Mouse (Mus musculus) c-Kit-positive CD71-positive TER-119-positive erythroid progenitor cells, embryonic 14.5 days (primary cell): ENCODE results near the gene Tmem129.
A peak's percentile ranks its signal among the peaks of the same experiment; 100 is the strongest.

Source experiments
- DNase-seq: peaks from one replicate; pipeline ENCODE4 v3.0.0-alpha.2; 2013; ENCODE audit warnings: low spot score

Gene Tmem129

DNA sequence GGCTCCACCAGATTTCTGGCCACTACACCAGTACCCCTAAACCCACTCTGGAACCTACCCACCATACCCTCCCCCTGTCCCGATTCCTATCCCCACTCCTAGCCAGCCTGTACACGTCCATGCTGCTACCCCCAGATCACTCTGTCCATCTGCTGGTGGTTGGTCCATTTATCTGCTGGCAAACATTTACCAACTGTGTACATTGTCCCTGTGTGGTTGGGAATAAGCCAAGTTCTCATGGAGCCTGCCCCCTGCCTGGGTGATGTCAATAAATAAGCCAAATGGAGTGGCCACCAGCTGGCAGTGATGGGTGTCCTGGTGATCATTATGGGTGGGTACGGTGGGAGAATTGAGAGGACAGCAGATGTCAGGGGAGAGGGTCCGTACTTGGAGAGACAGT lies 28.9 kb upstream of the Tmem129 start:
- DNase-seq: no peak

GRCm38 (mm10) chr5:33684932-33685331 lies 26.7 kb upstream of the Tmem129 start:
- no peak for DNase-seq

DNA sequence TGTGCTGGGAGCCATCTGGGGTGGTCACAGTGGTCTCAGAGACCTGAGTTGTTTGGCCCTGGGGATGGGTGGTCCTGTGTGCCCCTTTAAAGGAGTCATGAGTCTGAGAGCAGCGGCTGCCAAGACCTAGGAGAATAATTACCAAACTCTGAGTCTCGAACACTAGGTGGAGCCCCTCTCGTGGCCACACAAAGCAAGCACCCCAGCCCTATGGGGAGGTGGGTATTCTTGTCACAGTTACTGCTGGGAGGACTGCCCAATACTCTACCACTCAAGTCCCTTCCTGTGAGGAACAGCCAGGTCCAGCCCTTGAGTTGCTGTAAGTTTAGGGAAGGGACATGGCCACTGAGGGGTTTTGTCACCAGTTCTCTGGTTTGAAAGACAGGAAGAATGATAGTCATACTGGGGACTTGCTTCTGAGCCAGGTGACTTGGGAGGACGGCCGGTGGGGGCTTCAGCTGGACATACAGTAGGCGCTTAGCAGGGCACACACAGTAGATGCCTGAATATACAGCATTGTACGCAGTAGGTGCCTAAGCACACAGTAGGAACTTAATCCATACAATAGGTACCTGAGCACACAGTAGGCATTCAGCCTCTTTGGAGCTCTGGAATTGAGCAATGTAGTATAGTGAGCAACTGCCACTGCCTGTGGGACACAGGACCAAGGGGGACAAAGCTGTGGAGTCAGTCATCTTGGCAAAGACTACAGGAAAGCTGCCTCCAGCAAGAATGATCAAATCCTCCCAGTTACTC lies 25.9 kb upstream of the Tmem129 start:
- no peak for DNase-seq

- DNase-seq: no peak
Observed at GRCm38 (mm10) chr5:33682963-33683362, 24.7 kb upstream of the Tmem129 start.

GRCm38 (mm10) chr5:33681611-33682388 lies 23.6 kb upstream of the Tmem129 start:
- peak; percentile 26 for DNase-seq

GRCm38 (mm10) chr5:33681044-33681443 lies 22.8 kb upstream of the Tmem129 start:
- DNase-seq: no peak

- no peak for DNase-seq
Observed at GRCm38 (mm10) chr5:33678244-33678643, 20.0 kb upstream of the Tmem129 start.

GRCm38 (mm10) chr5:33675964-33676363 lies 17.7 kb upstream of the Tmem129 start:
- DNase-seq: peak; percentile 31

DNA sequence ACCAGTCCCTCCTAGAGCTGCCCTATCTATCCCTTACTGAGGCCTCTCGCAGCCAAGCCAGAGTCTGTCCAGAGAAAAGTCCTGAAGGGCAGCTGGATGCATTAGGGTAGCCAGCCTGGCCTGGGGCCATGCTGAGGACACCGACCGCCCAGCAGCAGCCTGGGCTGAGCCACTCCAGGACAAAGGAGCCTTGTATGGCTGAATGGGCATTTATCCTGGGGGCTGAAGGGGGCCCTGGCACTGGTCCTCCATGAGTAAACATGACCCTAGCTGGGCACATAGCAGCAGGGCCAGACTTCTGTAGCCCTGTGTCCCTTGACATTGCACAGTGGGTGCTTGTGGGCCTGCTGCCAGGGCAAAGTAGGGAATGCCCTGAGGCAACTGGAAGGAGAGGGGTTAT lies 16.2 kb upstream of the Tmem129 start:
- no peak for DNase-seq

- no peak for DNase-seq
Observed at GRCm38 (mm10) chr5:33671659-33672058, 13.4 kb upstream of the Tmem129 start.

GRCm38 (mm10) chr5:33668223-33668622 lies 10.0 kb upstream of the Tmem129 start:
- DNase-seq: peak; percentile 37

GRCm38 (mm10) chr5:33658664-33659050 lies 441 bp upstream of the Tmem129 start:
- no peak for DNase-seq

DNA sequence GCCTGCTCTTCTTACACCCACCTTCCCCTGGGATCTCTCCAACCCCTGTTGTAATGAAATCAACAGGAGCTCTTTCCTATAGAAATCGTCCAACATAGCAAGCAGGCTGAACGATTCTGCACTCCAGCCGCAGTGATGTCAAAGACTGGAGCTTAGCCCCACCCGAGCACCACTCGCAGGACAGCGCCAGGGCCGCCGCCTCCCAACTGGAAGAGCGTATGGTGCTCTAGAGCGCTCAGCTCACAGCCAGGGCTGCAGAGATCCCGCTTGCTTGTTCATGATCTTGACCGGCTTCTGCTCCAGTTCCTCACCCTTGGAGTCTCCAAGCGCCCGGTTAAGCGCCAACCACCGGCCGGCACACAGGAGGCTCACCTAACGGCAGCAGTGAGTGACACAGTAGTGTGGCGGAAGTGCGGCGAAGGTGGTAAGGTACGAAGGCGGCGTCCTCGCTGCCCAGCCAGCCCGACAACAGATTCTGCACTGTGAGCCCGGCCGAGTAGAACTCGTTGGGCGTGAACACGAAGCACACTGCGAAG lies 897 bp downstream of the Tmem129 start:
- DNase-seq: peak; percentile 77

DNA sequence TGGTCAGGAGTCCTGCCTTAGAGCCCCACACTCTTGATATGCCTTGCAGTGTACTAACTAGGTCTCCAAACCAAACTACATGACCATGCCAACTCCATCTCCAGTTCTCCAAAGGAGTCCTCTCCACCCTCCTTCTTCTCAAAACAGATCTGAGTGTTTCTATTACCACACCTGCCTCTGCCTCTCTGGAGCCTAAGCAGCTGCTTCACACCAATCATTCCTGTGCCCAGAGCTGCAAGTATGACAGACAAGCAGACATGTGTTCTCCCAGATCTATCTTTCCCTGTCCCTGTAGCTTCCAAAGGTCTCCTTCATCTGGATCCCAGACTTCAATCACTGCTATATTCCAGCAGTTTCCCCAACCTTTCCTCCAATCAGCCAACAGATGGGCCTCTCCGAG lies 1.5 kb downstream of the Tmem129 start:
- no peak for DNase-seq

- no peak for DNase-seq
Observed at GRCm38 (mm10) chr5:33655251-33655840, 2.9 kb downstream of the Tmem129 start.

DNA sequence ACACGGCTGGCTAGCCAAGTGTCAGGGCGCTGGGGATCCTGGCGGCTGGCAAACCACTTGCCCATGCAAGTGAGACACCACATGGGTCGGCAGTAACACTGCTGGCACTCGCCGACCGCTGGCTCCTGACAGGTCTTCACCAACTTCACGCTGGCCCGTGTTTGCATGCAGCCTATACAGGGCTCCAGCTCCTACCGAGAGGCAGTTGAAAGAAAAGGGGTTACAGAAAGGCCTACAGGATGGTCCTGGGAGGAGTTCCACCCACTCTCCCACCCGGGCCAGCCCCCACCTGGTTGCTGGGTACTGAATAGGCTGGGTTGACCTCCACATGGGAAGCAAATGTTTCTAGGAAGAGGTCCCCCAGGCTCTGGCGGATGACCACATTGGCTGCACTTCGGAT lies 3.8 kb downstream of the Tmem129 start:
- no peak for DNase-seq

GRCm38 (mm10) chr5:33652783-33653173 lies 5.4 kb downstream of the Tmem129 start:
- no peak for DNase-seq

- peak; percentile 95 for DNase-seq
Observed at GRCm38 (mm10) chr5:33651921-33652782, 6.1 kb downstream of the Tmem129 start, which contains the start of gene Slbp. Gene Slbp (minus strand): TSS chr5:33652574.

DNA sequence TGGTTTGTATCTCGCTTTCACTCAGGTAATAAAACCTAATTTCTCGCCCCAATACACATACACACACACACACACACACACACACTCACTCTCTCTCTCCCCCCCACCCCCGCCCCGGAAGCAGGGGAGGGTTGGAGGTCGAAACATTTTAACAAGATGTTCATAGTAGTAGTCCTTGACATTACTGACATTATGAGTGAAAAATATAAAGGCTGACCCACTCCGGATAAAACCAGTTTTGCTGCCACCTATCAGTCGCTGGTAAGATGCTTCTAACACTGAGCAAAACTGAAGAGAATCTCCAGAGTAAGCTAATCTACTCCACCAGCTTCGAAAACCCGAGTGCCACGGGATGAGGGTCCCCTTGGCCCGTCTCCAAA lies 6.7 kb downstream of the Tmem129 start:
- DNase-seq: no peak

GRCm38 (mm10) chr5:33651017-33651416 lies 7.2 kb downstream of the Tmem129 start:
- DNase-seq: peak; percentile 53

DNA sequence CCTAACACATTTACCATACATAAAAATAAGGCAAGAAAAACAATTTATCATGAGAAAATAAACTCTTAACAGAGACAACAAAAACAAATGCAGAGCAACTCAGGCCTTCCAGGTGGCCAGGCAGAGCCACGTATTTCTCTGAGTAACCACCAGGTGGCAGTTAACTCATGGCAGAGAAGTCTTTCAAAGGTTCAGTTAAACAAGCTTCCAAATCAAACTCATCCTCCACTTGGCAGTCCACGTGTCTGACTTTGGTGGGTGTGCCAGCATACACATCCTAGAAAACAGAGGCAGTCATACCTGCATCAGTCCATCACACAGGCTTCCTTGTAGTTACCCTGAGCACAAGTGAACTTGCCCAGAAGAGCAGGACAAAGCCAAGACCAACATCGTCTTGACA lies 17.6 kb downstream of the Tmem129 start:
- DNase-seq: no peak

GRCm38 (mm10) chr5:33638826-33639225 lies 19.4 kb downstream of the Tmem129 start:
- DNase-seq: no peak
